Mouse (Mus musculus) hindbrain, embryonic 14.5 days (tissue): ENCODE measurements around the gene Lrrfip1. TPM values are rescaled to one million over a fixed set of nuclear protein-coding genes. Genes with fewer than 3 reads are reported as not detected.

ENCODE experiments used
- ATAC-seq: fragments of 200-750 bp; cut with Nextera tagmentation; 2 replicates; pipeline ENCODE4 v1.8.0; 2017; ENCODE audit warnings: moderate number of reproducible peaks, mild to moderate bottlenecking, moderate TSS enrichment, moderate library complexity; ENCODE audit not compliant: low FRiP score
- DNase-seq: peaks from one replicate; pipeline ENCODE4 v3.0.0-alpha.2; 2015; ENCODE audit warnings: low spot score
- H3K27ac ChIP-seq: fragments of 300-500 bp; sonication (generic); 2 replicates; pipeline ENCODE4 v1.5.1; 2014; ENCODE audit warnings: mild to moderate bottlenecking, moderate library complexity
- H3K27me3 ChIP-seq: fragments of 300-500 bp; sonication (generic); 2 replicates; pipeline ENCODE4 v1.6.1; 2014; ENCODE audit warnings: mild to moderate bottlenecking, low read length, mixed read lengths; ENCODE audit not compliant: control insufficient read depth, insufficient read depth
- H3K36me3 ChIP-seq: fragments of 300-500 bp; sonication (generic); replicated peaks from 2 replicates; pipeline ENCODE4 v1.6.1; 2014; ENCODE audit not compliant: control insufficient read depth, insufficient read depth
- H3K4me1 ChIP-seq: fragments of 300-500 bp; sonication (generic); replicated peaks from 2 replicates; pipeline ENCODE4 v1.6.1; 2014; ENCODE audit warnings: antibody characterized with exemption, low read length, mixed read lengths; ENCODE audit not compliant: control insufficient read depth, insufficient read depth
- H3K4me2 ChIP-seq: fragments of 300-500 bp; sonication (generic); replicated peaks from 2 replicates; pipeline ENCODE4 v1.6.1; 2014; ENCODE audit warnings: mild to moderate bottlenecking, moderate library complexity
- H3K4me3 ChIP-seq: fragments of 300-500 bp; sonication (generic); replicated peaks from 2 replicates; pipeline ENCODE4 v1.5.1; 2014; ENCODE audit warnings: mild to moderate bottlenecking, low read length
- H3K9ac ChIP-seq: fragments of 300-500 bp; sonication (generic); 2 replicates; pipeline ENCODE4 v1.6.1; 2014
- H3K9me3 ChIP-seq: fragments of 300-500 bp; sonication (generic); 2 replicates; pipeline ENCODE4 v1.6.1; 2016; ENCODE audit warnings: low read length; ENCODE audit not compliant: control insufficient read depth
- whole genome bisulfite sequencing: fragments of 180-500 bp; shearing (Covaris S2); extraction: QIAGEN DNeasy Blood & Tissue Kit; methylation state at CpG from one replicate; pipeline ENCODE4 v1.1.7; 2014; 5-methylcytosine and 5-hydroxymethylcytosine counted together
- polyA plus RNA-seq: library from polyadenylated mRNA; unstranded; fragments of >200 nt; fragmentation: Nextera tagmentation; extraction: Ambion mirVana; gene quantifications from 2 replicates; pipeline ENCODE4 v1.2.1, GENCODE M21; 2014

Lrrfip1 gene
- 39.5 and 43.3 TPM in 2 replicates for polyA plus RNA-seq

GRCm38 (mm10) chr1:90998268-90998890 lies at the start of gene Lrrfip1:
Gene Lrrfip1, plus strand, starts transcription at chr1:90998737.
- H3K27me3 ChIP-seq, result no peaks in the 10 kb centered on the region
- 0 out of 2 replicates have a peak, but pooled peaks cover 3% of the 10 kb centered on the region for H3K9me3 ChIP-seq
- H3K4me1 ChIP-seq, result peaks cover 14% of the 10 kb centered on the region; the same call in 1 of the 2 replicates
- H3K4me2 ChIP-seq, result peak within 1 kb of the TSS; percentile 82
- H3K36me3 ChIP-seq, result no peaks in the 10 kb centered on the region
- H3K27ac ChIP-seq, result peak within 1 kb of the TSS; percentile 60
- peak within 1 kb of the TSS; percentile 81 for H3K9ac ChIP-seq
- ATAC-seq (peak; percentile 84), DNase-seq (peak; percentile 63)
- H3K4me3 ChIP-seq, result peak within 1 kb of the TSS; percentile 56
- WGBS, result 2% methylated on average over 59 of the region's 59 CpGs

GRCm38 (mm10) chr1:90949309-90949708 lies 49.2 kb upstream of the Lrrfip1 start:
- Histone ChIP-seq H3K9ac (no peak overlapping the region), H3K36me3 (no peaks in the 10 kb centered on the region), H3K27me3 (no peaks in the 10 kb centered on the region), H3K4me1 (no peaks in the 10 kb centered on the region), H3K4me2 (no peak overlapping the region), H3K4me3 (no peak overlapping the region), H3K27ac (no peak overlapping the region), H3K9me3 (no peaks in the 10 kb centered on the region)
- WGBS, result 74% methylated on average over 9 of the region's 9 CpGs
- no peak for ATAC-seq
- no peak for DNase-seq

- 86% methylated on average over 7 of the region's 7 CpGs for WGBS
- H3K9me3 ChIP-seq, result no peaks in the 10 kb centered on the region
These were observed 46.9 kb upstream of the Lrrfip1 start for GRCm38 (mm10) chr1:90951670-90952069.

GRCm38 (mm10) chr1:90952808-90953207 lies 45.7 kb upstream of the Lrrfip1 start, which contains the start of gene Prlh:
Gene Prlh, plus strand, starts transcription at chr1:90953108.
- WGBS, result 76% methylated on average over 8 of the region's 8 CpGs
- H3K9ac ChIP-seq, result no peak within 1 kb of the TSS
- H3K27me3 ChIP-seq, result no peaks in the 10 kb centered on the region
- no peak for DNase-seq
- H3K27ac ChIP-seq, result no peak within 1 kb of the TSS
- no peaks in the 10 kb centered on the region for H3K36me3 ChIP-seq
- no peaks in the 10 kb centered on the region for H3K9me3 ChIP-seq
- no peak within 1 kb of the TSS for H3K4me2 ChIP-seq
- H3K4me3 ChIP-seq, result no peak within 1 kb of the TSS
- no peak for ATAC-seq
- no peaks in the 10 kb centered on the region for H3K4me1 ChIP-seq

More at GRCm38 (mm10) chr1:90951670-90952069, 46.9 kb upstream of the Lrrfip1 start:
- no peak overlapping the region for H3K9ac ChIP-seq
- no peak overlapping the region for H3K4me2 ChIP-seq
- no peak overlapping the region for H3K27ac ChIP-seq
- DNase-seq (no peak), ATAC-seq (no peak)
- no peaks in the 10 kb centered on the region for H3K27me3 ChIP-seq
- H3K36me3 ChIP-seq, result no peaks in the 10 kb centered on the region
- no peak overlapping the region for H3K4me3 ChIP-seq
- H3K4me1 ChIP-seq, result no peaks in the 10 kb centered on the region

GRCm38 (mm10) chr1:90953688-90954087 lies 44.8 kb upstream of the Lrrfip1 start:
- H3K9ac ChIP-seq, result no peak overlapping the region
- no peak overlapping the region for H3K27ac ChIP-seq
- ATAC-seq, result no peak
- DNase-seq, result no peak
- H3K36me3 ChIP-seq, result no peaks in the 10 kb centered on the region
- H3K4me1 ChIP-seq, result no peaks in the 10 kb centered on the region
- H3K4me3 ChIP-seq, result no peak overlapping the region
- no peaks in the 10 kb centered on the region for H3K27me3 ChIP-seq
- WGBS, result 74% methylated on average over 11 of the region's 11 CpGs
- no peak overlapping the region for H3K4me2 ChIP-seq
- H3K9me3 ChIP-seq, result no peaks in the 10 kb centered on the region

GRCm38 (mm10) chr1:90956245-90957096 lies 42.1 kb upstream of the Lrrfip1 start:
- H3K27me3 ChIP-seq, result no peaks in the 10 kb centered on the region
- peak; percentile 86 for DNase-seq
- no peak overlapping the region for H3K4me2 ChIP-seq
- no peaks in the 10 kb centered on the region for H3K9me3 ChIP-seq
- H3K9ac ChIP-seq, result no peak overlapping the region; the same call in 1 of the 2 replicates
- H3K4me3 ChIP-seq, result no peak overlapping the region
- peak; percentile 65; the same call in 1 of the 2 replicates for ATAC-seq
- no peaks in the 10 kb centered on the region for H3K4me1 ChIP-seq
- H3K36me3 ChIP-seq, result no peaks in the 10 kb centered on the region
- H3K27ac ChIP-seq, result no peak overlapping the region
- 38% methylated on average over 7 of the region's 7 CpGs for WGBS

GRCm38 (mm10) chr1:90962526-90962925 lies 36.0 kb upstream of the Lrrfip1 start:
- Histone ChIP-seq H3K9me3 (no peaks in the 10 kb centered on the region), H3K9ac (no peak overlapping the region), H3K4me2 (no peak overlapping the region), H3K36me3 (no peaks in the 10 kb centered on the region), H3K4me1 (no peaks in the 10 kb centered on the region), H3K27me3 (no peaks in the 10 kb centered on the region), H3K27ac (no peak overlapping the region), H3K4me3 (no peak overlapping the region)
- ATAC-seq, result no peak
- WGBS, result 32% methylated on average over 4 of the region's 4 CpGs
- DNase-seq, result no peak

GRCm38 (mm10) chr1:90962994-90963393 lies 35.5 kb upstream of the Lrrfip1 start:
- H3K27ac ChIP-seq, result no peak overlapping the region
- H3K4me1 ChIP-seq, result no peaks in the 10 kb centered on the region
- H3K9me3 ChIP-seq, result no peaks in the 10 kb centered on the region
- ATAC-seq, result peak; percentile 36; the same call in 1 of the 2 replicates
- H3K4me3 ChIP-seq, result no peak overlapping the region
- WGBS, result 27% methylated on average over 3 of the region's 3 CpGs
- H3K9ac ChIP-seq, result no peak overlapping the region
- H3K27me3 ChIP-seq, result no peaks in the 10 kb centered on the region
- H3K4me2 ChIP-seq, result no peak overlapping the region
- no peaks in the 10 kb centered on the region for H3K36me3 ChIP-seq
- no peak for DNase-seq

GRCm38 (mm10) chr1:90967583-90967982 lies 31.0 kb upstream of the Lrrfip1 start:
- Histone ChIP-seq H3K4me1 (no peaks in the 10 kb centered on the region), H3K4me3 (no peak overlapping the region), H3K36me3 (no peaks in the 10 kb centered on the region), H3K27ac (no peak overlapping the region), H3K9ac (no peak overlapping the region), H3K4me2 (no peak overlapping the region), H3K27me3 (no peaks in the 10 kb centered on the region; the same call in 1 of the 2 replicates), H3K9me3 (no peaks in the 10 kb centered on the region)
- ATAC-seq (peak; percentile 64; the same call in 1 of the 2 replicates), DNase-seq (no peak)
- 38% methylated on average over 7 of the region's 7 CpGs for WGBS
